Mouse (Mus musculus): ENCODE measurements around the gene Axin2. TPM values are rescaled to one million over a fixed set of nuclear protein-coding genes. Genes with fewer than 3 reads are reported as not detected.
A peak's percentile ranks its signal among the peaks of the same experiment; 100 is the strongest.

Gene Axin2
- total and polyA plus RNA-seq, 2 experiments from 2014 or later = 7.5 to 38.0 TPM

DNA sequence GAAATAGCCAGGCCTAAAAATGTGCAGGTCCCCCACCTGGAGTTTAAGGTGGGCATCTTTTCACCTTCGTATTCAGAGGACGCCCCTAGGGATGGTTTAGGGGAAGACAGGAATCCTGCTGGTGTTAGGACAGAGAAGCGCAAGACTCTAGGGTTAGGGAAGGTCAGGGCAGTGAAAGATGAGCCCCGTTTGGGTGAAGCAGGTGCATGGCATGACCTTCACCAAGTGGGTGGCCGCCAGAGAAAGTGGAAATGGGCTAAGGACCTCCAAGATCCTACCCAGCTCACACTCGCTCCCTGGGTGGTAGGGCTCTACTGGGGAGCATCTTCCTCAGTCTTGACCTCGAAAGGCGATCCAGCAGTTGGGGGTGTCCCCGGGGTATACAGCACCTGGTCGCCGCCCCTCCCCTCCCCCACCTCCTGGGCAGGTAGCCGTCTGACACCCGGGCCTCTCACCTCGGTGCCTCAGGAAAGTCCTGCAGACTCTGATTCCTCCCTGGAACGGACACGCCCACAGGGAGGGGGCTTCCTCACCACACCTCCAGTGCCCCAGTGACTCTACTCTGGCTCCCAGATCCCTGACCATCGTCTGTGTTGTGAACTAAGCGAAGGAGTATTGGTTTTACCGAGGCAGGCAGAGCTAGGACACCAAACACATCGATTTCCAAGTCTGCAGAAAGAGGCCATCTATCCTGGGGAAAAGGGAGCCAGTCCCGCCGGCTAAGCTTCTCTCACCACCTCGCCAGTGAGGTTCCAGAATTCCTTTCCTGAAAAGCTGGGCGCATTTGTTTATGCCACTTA is 10.6 kb upstream of the Axin2 start:
- Histone ChIP-seq H3K27me3 (ENCODE audit: insufficient read depth, low read length) (peaks cover 6% of the 10 kb centered on the region), H3K27ac (ENCODE audit: low read depth, low read length) (no peak overlapping the region), H3K4me3 (ENCODE audit: low read depth, low read length) (no peak overlapping the region), H3K4me2 (ENCODE audit: low read depth, low read length, poor library complexity, severe bottlenecking) (no peak overlapping the region), H3K4me1 (ENCODE audit: insufficient read depth, low read length) (no peaks in the 10 kb centered on the region), H3K36me3 (ENCODE audit: insufficient read depth, low read length) (no peaks in the 10 kb centered on the region), H3K9ac (replicated peaks; ENCODE audit: low read length, poor library complexity, severe bottlenecking) (no peak overlapping the region), H3K9me3 (ENCODE audit: low read length) (no peaks in the 10 kb centered on the region)
- no peak for DNase-seq (ENCODE audit: low spot score)
- no peak for ATAC-seq (ENCODE audit: low FRiP score)
- 22% methylated on average over 23 of the region's 24 CpGs for WGBS
- TF ChIP-seq CTCF (IDR thresholded peaks at IDR 0.05) = 0 out of 2 replicates have a peak, but pooled peaks have one; percentile 6

DNA sequence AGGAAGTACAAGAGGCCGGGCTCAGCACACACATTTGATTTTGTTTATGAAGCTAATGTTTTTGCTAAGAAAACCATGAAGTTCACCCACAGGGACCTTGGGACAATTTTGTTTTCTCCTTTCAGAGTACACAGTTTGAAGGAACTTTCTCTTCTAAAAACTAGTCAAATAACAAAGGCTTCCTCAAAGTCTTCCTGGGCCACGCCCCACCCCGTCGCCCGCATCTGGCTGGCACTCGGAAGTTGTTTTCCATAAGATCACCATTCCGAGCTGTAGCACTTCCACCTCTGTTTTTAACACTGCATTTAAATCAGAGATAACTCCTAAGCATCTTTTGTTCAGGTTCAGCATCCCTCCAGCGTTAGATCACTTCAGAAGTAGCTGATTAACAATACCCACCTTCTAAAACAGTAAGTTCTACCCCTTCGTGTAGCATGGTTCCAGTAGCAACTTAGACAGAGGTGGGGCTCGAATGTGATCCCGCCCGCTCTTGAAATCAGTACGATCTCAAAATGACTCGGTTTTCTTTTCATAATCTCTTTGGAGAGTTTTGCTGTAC is 9.7 kb upstream of the Axin2 start:
- Histone ChIP-seq H3K36me3 (ENCODE audit: insufficient read depth, low read length) (no peaks in the 10 kb centered on the region), H3K4me2 (ENCODE audit: low read depth, low read length, poor library complexity, severe bottlenecking) (no peak overlapping the region), H3K9me3 (ENCODE audit: low read length) (no peaks in the 10 kb centered on the region), H3K4me3 (ENCODE audit: low read depth, low read length) (no peak overlapping the region), H3K4me1 (ENCODE audit: insufficient read depth, low read length) (no peaks in the 10 kb centered on the region), H3K9ac (replicated peaks; ENCODE audit: low read length, poor library complexity, severe bottlenecking) (no peak overlapping the region), H3K27me3 (ENCODE audit: insufficient read depth, low read length) (peaks cover 6% of the 10 kb centered on the region), H3K27ac (ENCODE audit: low read depth, low read length) (no peak overlapping the region)
- TF ChIP-seq CTCF (IDR thresholded peaks at IDR 0.05) = no peak
- no peak for ATAC-seq (ENCODE audit: low FRiP score)
- 21% methylated on average over 14 of the region's 14 CpGs for WGBS
- DNase-seq (ENCODE audit: low spot score) = no peak

DNA sequence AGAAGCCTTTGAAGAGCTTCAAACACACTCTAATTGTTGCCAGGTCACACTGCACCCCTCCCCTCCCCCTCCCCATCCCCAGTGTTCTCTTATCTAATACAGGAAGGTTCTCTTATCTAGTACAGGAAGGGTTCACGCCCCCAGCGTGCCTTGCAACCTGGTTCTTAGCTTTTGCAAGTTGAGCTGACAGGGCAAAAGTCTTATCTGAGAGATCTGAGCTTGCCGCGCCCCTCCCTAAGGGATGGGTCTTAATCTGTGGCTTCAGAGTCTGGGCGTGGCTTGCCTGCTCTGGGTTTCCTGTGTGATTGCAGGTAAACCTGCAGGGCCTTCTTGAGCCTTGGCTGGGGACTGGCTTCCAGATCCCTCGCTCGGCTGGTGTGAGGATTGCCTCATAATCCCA is 9.2 kb upstream of the Axin2 start:
- Histone ChIP-seq H3K4me1 (ENCODE audit: insufficient read depth, low read length) (no peaks in the 10 kb centered on the region), H3K36me3 (ENCODE audit: insufficient read depth, low read length) (no peaks in the 10 kb centered on the region), H3K27me3 (ENCODE audit: insufficient read depth, low read length) (peaks cover 6% of the 10 kb centered on the region), H3K4me3 (ENCODE audit: low read depth, low read length) (no peak overlapping the region), H3K4me2 (ENCODE audit: low read depth, low read length, poor library complexity, severe bottlenecking) (no peak overlapping the region), H3K9ac (replicated peaks; ENCODE audit: low read length, poor library complexity, severe bottlenecking) (no peak overlapping the region), H3K9me3 (ENCODE audit: low read length) (no peaks in the 10 kb centered on the region), H3K27ac (ENCODE audit: low read depth, low read length) (no peak overlapping the region)
- ATAC-seq (ENCODE audit: low FRiP score) (no peak), DNase-seq (ENCODE audit: low spot score) (no peak)
- 42% methylated on average over 7 of the region's 7 CpGs for WGBS
- TF ChIP-seq CTCF (IDR thresholded peaks at IDR 0.05) = no peak

GRCm38 (mm10) chr11:108912174-108912573 is 8.0 kb upstream of the Axin2 start:
- H3K9ac ChIP-seq (replicated peaks; ENCODE audit: low read length, poor library complexity, severe bottlenecking) = no peak overlapping the region
- H3K4me2 ChIP-seq (ENCODE audit: low read depth, low read length, poor library complexity, severe bottlenecking) = no peak overlapping the region
- no peaks in the 10 kb centered on the region for H3K36me3 ChIP-seq (ENCODE audit: insufficient read depth, low read length)
- no peak for ATAC-seq (ENCODE audit: low FRiP score)
- H3K27me3 ChIP-seq (ENCODE audit: insufficient read depth, low read length) = peaks cover 6% of the 10 kb centered on the region
- H3K4me3 ChIP-seq (ENCODE audit: low read depth, low read length) = no peak overlapping the region
- H3K27ac ChIP-seq (ENCODE audit: low read depth, low read length) = no peak overlapping the region
- no peak for DNase-seq (ENCODE audit: low spot score)
- TF ChIP-seq CTCF (IDR thresholded peaks at IDR 0.05) = no peak
- no peaks in the 10 kb centered on the region for H3K9me3 ChIP-seq (ENCODE audit: low read length)
- no peaks in the 10 kb centered on the region for H3K4me1 ChIP-seq (ENCODE audit: insufficient read depth, low read length)
- WGBS = 97% methylated on average over 12 of the region's 12 CpGs

DNA sequence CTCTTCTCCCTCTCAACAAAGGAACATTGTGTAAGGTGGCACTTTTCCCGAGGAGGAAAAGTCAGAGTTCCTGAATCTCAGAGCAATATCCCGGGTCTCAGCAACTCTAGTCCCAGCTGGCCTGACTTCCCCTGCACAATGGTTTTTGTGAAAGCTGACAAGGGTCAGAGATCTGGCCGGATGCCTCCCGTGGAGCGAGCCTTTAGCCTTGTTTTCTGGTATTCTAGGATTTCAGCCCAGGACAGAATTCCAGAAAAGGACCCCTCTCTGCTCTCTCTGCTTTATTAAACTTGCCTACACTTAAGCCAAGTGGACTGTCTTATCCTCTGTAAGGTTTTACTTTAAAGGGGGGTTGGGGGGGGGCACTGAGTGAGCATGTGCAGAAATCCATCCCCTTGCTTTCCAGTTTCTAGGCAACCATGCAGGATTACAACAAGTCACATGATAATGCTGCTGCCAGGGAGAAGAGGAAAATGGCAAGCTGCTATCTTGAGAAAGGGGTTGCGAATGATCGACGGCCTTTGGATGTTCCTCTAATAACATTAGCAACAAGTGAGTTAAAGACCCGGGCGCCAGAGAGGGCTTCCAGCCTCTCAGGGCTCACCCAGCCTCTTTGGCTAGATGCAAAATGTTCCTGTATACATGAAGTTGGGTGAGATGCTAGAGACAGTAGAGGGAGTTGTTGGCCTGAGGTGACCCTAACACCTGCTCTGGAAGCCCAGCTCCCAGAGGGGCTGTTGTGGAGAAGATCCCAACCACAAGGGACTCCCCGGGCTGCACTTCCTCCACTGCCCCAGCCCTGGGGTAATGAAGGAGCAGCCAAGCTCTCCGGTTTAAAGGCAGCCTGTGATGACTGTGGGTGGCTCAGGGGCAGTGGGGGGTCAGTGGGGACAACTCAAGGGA is 2.5 kb upstream of the Axin2 start:
- 2% methylated on average over 12 of the region's 12 CpGs for WGBS
- Histone ChIP-seq H3K36me3 (ENCODE audit: insufficient read depth, low read length) (no peaks in the 10 kb centered on the region), H3K4me3 (ENCODE audit: low read depth, low read length) (peak overlapping the region; percentile 14; the same call in 1 of the 2 replicates), H3K9me3 (ENCODE audit: low read length) (no peaks in the 10 kb centered on the region), H3K4me1 (ENCODE audit: insufficient read depth, low read length) (peaks cover 12% of the 10 kb centered on the region; the same call in 1 of the 2 replicates), H3K27me3 (ENCODE audit: insufficient read depth, low read length) (no peaks in the 10 kb centered on the region), H3K9ac (replicated peaks; ENCODE audit: low read length, poor library complexity, severe bottlenecking) (no peak overlapping the region), H3K27ac (ENCODE audit: low read depth, low read length) (peak overlapping the region; percentile 63), H3K4me2 (ENCODE audit: low read depth, low read length, poor library complexity, severe bottlenecking) (peak overlapping the region; percentile 49)
- ATAC-seq (ENCODE audit: low FRiP score) (no peak), DNase-seq (ENCODE audit: low spot score) (peak; percentile 80)
- TF ChIP-seq CTCF (IDR thresholded peaks at IDR 0.05) = no peak; the same call in 1 of the 2 replicates
